Mouse (Mus musculus) testis, postnatal 10 days (tissue): ENCODE data around the gene Txndc5.

ENCODE experiments used
- DNase-seq: peaks from one replicate; pipeline ENCODE4 v3.0.0; 2021; ENCODE audit warnings: low spot score

Txndc5 gene

DNA sequence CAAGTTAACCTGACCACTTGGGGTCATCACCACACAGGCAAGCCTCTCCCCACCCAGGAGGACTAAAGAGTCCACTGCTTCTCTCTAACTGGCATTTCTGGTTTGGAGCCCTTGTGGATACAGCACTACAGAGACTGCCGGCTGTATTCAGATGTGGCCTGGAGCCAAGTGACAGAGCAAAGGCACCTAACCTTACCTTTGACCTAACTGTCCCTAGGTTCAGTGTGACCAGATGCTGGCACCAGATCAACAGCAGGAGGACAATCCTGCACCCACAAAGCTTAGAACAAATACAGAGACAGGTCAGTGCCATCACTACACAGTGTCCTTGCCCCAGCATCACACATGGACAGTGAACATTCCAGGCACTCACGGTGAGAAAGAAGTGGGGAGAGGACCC lies 2.5 kb downstream of the Txndc5 start:
- no peak for DNase-seq

DNA sequence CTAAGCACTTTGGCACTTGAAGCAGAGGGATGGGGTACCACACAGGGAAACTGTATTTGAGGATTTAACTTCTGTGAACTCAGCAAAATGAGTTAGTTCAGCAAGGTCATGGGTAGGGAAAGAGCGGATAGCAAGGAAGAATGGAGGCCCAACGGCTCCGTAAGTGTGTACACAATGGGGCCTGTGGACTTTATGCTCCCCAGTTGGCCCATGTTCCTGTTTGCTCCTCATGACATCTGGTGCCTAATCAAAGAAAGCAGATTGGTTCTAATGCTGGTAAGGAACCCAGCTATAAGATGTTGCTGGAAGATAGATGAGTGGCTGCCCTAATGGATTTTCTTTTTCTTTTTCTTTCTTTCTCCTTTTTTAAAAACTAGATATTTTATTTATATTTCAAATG lies 3.4 kb downstream of the Txndc5 start:
- no peak for DNase-seq

DNA sequence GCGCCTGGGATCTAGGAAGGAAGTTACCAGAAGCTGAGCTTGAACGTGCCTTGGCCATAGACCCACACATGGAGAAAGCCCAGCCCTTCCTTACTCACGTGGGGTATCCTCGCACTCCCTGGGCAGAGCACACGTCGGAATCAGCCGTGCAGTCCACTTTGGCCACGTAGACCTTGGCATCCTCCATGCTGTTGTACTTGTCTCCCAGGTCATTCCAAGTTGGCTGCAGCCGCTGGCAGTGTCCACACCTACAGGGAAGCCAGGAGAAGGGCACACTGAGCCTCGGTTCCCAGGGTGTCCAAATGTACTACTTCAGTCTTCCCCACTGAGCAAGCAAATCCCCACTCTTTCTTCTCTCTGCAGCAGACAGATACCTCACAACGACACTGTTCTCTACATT lies 5.4 kb downstream of the Txndc5 start:
- DNase-seq = no peak

DNA sequence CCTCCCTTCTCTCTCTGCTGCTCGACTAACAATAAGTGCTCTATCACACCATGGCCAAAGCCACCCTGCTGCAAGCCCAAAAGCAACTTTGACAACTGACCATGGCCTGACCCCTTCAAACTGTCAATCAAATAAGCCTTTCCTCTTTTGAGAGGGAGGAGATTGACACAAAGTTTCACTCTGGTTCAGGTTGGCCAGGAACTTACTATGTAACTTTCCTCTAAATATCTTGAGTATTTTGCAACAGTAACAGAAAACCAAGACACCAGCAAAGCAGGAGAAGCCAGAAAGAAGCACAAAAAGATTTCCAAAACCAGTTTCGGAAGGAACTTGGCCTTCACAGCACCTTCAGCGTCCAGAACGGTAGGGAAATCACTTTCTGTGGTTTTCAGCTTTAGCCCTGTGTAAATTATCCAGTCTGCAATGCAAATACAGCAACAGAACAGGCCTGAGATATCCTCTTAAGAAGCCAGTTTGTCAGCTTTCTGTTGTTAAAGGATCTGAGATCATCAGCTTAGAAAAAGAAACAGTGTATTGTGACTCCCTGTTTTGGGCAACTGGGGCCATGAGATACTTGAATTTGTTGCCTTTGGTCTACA lies 6.5 kb downstream of the Txndc5 start:
- no peak for DNase-seq

DNA sequence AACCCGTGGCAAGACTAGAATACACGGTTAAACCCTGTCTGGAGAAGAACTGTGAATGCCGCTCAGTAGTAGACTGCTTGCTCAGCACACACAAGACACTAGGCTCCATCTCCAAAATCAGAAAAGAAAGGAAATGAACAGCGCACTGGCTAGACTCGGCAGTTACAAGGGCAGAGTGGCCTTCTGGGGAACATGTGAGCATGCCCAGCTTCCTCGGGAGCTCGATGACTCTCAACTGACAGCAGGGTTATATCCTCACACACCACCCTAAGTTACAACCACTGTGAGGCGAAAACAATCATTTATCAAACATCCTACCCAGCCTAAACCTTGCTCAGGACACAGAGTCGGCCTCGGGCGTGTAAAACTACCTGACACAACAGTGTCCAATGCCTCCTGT lies 8.3 kb downstream of the Txndc5 start:
- no peak for DNase-seq

DNA sequence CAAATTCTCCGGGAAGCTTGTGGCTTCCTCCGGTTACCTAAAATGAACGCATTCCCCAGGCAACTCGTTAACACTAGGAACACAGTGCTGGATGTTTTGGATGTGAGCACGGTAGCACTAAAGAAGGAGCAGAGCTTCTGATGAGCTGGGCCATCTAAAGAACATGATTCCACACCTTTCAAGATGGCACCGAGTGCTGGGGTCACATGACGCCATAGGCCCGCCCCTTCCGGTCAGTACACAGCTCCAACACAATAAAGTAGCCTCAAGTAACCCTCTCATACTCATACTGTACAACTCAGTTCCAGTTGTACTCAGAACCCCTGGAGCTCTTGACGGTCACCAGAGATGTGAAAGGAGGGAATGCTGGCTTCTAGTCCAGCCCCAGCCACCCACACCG lies 12.0 kb downstream of the Txndc5 start:
- no peak for DNase-seq

DNA sequence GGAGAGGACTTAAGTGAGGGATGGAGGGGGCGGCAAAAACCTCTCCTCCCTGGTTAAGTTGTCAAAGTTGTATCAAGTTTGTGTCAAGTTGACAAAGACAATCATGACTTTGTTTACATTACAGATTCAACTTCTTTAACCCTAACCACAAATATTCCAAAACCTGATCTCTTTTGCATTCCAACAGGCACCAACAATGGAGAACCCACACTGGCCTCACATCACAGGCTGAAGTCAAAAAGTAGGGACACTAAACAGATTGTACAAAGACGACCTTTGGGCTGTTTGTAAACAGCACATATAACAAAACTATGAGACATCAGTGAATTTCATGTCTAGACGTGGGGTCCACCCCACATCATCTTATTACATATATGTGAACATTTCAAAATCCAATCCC lies 12.8 kb downstream of the Txndc5 start:
- DNase-seq = no peak

DNA sequence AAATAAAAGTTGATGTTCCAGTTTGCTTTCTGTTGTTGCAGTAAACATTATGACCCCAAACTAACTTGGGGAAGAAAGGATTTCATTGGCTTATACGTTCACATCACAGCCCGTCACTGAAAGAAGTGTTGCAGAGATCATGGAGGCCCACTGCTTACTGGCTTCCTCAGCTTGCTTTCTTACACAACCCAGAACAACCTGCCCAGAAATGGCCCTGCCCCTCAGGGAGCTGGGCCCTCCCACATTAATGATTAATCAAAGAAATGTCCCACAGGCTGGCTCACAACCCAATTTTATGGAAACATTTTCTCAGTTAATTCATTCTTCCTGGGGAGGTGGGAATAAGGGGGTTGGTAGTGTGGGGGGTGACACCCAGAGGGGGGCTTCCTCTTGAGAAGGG lies 13.2 kb downstream of the Txndc5 start:
- no peak for DNase-seq

DNA sequence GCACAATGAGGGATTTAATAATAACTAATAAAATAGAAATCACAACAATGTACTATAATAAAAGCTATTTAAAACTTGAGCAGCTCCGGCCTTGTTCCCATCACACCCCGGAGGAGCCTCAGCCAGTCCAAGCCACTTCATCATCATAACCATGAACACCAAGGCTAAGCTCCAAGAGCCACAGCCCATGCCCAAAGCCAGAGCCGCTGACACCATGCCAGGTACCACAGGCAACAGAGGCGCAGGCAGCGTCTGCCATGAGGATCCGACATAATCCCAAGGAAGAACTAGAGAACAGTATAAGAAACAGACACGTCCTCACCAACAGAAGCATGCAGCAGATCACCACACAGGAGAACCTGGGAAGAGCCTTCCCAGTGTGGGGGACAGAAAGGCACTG lies 14.7 kb downstream of the Txndc5 start:
- DNase-seq = no peak

DNA sequence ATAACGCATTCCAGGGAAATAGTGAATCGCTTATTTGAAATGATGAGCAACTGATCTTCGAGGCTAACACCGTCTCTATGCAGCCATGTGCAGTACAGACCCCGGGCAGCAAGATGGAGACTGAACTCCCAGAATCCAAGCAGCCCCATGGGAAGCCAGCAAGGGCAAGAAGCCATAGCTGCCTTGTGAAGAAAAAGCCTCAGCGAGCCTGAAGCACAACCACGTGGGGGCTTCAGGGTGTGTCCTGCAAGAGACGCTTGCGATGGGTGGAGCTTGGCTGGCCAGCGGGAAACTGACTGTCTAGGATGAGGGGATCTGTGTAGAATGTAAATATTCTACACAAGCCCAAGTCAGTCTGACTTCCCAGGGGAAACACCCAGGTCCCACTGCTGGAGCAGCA lies 16.6 kb downstream of the Txndc5 start:
- DNase-seq = no peak

DNA sequence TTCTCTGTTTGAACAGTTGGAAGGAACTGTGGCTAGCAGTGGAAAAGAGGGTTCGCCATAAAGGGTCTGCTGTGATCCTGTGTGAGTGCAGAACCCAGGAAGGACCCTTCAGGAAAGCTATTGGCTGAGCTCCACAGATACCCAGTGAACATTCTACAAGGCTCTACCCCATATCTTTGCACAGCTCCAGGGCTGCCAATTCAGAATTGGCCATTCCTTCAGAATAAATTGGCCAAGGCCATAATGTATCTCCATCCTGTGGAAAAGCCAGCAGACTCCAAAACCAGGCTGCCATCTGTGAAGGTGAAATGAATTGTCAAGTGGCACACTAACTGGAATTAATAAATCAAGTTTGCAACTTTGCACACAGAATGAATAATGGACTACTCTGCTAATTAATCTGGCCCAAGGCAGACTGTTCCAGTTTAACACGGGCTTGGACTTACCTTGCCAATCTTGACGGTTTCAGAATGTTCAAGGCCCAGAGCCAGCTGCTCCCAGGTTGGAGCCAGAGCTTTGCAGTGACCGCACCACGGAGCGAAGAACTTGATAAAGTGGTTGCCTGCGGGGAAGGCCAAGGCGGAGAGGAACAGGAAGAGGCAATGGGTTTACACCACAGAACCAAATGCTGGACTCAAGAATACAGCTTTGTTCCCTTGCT lies 18.8 kb downstream of the Txndc5 start:
- DNase-seq = no peak

DNA sequence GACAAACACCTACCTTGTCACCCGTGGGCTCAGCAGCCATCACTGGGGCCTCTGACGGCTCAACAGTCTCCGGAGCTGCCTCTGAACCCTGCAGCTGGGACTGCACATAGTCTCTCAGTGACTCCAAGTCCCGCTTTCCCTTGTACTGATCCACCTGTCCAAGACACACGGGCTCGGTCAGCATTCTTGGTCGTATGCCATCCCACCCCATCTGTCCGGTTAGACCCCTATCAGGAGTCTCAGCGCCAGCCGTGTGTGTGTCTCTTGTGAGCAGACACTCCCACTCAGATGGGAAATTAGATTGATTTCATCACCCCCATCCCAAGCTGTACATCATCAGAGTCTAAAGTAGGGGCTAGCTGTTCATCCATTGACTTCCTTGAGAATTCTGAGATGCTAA lies 21.7 kb downstream of the Txndc5 start:
- DNase-seq = no peak

DNA sequence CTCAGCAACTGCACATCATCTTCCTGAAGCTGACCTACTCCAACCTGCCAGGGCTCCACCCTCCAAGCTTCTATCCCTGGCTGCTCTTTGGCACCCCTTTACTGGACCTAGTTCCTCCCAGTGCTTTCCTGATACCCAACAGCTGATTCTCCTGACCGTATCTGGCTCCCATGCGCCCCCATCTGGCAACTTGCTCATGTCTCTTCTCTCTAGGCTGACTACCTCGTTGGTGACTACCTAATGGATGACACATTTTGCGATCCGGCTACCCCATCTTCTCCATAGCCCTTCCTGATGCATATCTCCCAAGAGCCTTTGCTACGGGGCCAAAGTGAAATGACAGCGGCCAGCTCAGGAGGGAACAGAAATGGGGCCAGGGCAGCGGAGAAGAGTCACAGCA lies 22.3 kb downstream of the Txndc5 start:
- peak; percentile 74 for DNase-seq

DNA sequence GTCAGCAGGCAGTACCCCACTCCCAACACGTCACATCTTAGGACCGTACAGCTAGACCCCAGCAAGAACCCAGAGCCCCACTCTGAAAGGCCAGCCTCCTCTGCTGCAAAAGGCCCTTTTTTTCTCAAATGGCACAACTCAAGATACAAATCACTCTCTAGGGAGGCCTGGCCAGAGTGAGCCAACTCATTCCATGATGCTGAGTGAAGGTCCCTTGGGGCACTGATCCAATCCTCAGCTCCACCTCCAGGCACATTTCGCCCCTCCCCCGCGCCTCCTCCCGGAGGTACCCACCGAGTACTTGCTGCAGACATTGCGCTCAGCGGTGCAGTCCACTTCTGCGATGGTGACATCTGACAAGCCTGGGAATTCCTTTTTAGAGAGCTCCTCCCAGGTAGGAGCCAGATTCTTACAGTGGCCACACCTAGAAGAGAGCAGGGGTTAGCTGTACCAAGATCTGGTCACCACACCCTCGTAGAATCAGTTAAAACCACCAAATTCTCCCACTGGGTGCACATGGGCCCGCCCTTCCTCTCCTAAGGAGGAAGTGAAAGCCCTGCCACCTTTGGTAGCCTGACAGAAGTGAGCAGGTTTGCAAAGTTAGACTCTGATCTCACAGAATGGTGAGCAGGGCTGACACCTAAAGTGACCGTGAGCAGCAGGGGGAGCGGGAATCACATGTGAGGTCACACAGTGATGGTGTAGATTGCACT lies 25.3 kb downstream of the Txndc5 start:
- DNase-seq = peak; percentile 71

DNA sequence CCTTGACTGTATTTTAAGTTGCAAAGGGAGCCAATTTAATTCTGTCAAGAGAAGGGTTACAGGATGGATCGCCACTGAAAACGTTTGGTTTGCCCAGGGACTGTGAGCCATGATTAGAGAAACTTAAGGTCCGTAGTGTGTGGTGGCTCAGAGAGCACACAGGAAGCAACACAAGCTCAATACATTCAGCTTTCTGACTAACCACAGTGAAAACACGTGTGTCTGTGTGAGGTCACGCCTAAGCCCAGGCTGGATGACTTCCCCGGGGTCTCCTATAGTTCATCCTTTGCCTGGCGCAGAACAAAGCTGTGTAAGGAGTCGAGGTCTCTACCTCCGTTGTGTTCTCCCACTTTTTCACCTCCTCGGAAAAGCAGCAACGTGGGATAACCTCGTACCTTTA lies 27.3 kb downstream of the Txndc5 start:
- DNase-seq = no peak

DNA sequence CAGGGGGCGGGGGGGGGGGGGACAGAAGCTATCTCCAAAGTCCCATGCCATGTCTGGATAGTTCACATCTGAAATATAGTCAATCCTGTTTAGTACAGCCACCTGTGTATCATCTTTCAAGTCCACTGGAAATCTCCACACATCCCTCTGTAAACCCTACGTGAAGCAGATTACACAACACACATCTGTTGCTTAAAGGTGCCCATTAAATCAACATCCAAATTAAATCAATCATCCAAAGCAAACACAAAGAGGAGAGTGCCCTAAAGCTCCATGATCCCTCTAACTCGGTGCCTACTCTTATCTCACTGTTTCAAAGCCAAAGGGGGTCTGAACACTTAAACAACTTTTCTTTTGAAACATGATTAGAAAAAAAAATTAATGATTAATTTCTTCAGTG lies 31.9 kb downstream of the Txndc5 start:
- no peak for DNase-seq

DNA sequence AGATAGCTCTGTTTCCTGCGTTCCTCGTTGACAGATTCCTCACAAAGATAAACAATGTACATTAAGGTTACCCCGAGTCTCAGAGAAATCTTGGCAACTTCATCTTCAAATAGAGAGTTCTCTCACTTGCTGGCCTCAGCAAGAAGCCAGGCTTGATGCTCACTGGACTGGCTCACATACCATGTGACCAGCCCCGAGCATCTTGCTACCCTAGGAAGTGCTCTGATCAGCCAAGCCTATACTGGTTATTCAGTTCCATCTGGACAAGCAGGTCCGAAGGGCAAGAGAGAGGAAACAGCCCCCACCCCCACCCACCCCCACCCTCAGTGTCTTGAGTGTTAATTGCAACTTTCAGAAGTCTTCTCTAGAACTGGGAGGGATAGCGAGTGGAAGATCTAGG lies 41.9 kb downstream of the Txndc5 start:
- DNase-seq = no peak

DNA sequence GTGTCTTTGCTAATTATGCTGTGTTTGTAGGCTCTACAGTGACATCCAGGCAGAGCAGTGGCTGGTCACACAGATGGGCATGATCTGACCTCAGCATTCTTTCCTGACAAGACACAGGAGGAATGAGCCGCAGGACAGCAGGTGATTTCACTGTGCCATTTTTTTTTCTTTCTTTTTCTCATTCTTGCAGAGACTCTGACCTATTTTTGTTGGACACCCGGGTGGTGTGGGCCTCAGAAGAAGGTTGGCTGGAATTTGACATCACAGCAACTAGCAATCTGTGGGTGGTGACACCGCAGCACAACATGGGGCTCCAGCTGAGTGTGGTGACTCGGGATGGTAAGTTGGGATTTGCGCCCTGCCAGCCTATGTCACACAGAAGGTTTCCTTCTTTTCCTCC lies 43.9 kb downstream of the Txndc5 start:
- no peak for DNase-seq

DNA sequence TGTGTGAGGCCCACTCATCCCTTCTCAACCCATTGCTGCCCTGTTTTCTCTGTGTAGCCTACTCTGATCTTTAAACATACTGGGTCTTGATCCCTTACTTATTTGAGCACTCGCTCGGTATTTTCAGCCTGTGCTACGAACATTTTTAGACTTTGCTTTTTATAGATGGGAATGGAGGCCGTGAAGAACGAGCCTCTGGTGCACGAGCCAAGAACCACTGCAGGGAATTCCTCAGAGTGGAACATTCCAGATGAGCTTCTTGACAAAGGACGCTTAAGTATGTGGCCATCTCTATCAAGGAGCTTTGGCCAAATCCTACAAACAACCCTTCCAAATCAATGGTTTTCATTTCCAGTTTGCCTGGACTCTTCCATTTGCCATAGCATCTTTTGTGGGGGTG lies 47.6 kb downstream of the Txndc5 start:
- no peak for DNase-seq

DNA sequence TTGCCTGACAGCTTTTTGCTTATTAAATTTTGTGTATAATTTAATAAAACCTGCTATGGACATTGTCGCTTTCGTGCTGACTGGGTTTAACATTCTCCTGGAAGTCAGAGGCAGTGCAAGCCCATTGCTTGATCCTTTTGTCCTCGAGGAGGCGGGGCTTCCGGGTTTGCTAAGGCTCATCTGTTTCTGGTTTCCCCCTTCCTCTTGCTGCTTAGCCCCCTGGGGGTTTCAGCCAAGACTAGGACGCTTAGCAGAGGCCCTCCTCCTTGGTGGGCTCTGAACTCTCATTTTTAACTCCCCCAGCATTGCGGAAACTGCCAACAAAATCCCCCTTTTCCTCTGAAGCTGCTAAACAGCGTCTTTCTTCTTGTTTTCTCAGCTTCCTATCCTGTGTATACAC lies 51.7 kb downstream of the Txndc5 start:
- DNase-seq = no peak

DNA sequence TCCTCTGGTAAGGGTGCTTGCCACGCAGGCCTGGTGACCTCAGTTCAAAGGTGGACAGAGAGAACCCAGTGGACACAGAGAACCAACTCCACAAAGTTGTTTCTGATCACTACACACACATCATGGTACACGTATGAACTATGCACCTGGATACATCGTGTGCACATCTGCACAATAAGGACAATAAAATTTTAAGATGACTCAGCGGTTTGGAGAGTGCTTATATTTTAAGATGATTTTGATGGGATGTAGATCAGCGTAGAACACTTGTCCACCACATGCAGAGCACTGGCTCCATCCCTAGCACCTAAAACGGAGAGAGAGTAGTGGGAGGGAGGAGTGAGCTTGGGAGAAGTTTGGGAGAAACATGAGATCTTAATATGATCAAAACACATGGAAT lies 55.1 kb downstream of the Txndc5 start:
- DNase-seq = no peak

DNA sequence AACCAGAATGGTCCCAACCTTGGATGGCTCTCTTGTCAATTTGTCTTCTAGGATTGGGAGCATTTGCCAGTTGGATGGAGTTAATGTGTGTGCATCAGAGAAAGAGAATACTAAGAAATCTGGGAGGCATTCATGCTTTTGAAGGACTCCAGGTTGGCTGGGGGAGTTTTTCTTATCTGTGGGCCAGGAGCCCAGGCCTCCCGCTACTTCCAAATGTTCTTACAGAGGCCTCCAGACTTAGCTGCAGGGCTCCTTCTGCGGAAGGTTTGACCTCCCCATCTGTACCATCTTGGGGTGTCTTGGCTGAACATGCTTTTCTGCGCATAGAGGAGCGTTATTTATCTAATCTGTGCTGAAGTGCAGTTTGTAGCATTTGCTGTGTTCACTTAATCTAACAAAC lies 56.0 kb downstream of the Txndc5 start:
- no peak for DNase-seq

DNA sequence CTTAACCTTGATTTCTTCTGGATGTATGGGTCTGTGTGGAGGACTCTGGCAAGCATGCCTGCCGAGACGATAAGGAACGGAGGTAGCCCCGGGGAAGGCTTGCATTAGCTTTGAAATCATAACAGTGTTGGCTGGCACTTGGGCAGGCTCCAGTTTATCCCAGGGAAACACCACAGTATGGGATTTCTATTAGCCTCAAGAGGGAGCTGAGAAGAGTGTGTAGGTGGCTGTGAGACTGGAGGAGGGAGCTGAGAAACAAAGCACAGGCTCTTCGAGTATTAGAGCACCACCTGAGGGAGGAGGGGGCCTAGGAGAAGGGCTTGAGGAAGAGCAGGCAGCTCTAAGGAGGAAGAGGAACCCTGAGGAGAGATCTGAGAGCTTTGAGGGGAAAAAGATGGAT lies 57.7 kb downstream of the Txndc5 start:
- DNase-seq = no peak

DNA sequence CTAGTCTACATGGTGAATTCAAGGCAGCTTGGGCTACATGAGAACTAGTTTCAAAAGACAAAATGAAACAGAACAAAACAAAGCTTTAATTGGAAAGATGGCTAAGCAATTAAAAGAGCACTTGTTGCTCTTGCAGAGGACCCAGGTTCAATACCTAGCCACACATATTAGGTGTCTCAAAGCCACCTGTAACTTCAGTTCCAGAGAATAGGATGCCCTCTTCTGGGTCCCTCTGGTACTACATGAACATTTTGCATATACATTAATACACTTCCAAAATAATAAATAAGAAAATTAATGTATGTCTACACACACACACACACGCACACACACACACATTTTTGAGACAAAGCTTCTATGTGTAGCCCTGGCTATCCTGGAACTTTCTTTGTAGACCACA lies 65.2 kb downstream of the Txndc5 start:
- no peak for DNase-seq
